Mouse (Mus musculus): ENCODE measurements around the gene Baz1a.
"Not testable (repeated sequence)": the region's sequence is repeated elsewhere in the genome, so short reads cannot be mapped to it uniquely, and the experiment has no call there.

Baz1a gene

DNA sequence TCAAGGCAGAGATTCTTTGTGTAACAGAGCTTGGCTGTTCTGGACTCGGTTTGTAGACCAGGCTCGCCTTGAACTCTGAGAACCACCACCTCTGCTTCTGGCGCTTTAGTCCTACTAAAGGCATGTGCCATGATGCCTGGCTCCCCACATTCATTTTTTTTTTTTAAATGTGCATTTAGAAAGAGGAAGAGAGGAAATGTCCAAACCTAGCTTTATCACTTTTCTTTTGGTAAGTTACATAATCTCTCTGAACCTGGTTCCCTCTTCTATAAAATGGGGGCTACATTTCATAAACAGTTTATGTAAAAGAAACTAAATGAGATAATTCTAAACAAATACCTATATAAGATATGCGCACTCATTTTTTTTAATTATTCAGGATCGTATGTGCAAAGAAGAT lies 33.2 kb downstream of the Baz1a start:
- DNase-seq (ENCODE audit: low read depth, low spot score) = no peak

DNA sequence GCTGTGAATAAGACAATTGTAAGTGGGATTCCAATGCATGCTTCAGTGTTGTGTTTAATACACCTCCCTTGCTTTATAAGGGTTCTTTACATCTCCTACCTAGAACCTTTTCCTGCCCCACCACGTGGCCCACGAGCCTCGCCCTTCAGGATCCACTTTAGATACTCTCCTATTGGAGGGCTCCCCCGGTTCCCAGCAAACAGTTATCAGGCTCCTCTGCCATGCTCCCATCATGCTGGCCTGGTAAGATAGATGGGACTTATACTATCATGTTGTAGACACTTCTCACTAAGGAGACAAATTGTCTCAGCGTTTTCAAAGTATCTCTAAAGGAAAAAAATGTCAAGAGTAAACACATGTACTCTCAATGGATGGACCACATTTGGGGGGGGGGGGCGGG lies 33.6 kb downstream of the Baz1a start:
- no peak for DNase-seq (ENCODE audit: low read depth, low spot score)

DNA sequence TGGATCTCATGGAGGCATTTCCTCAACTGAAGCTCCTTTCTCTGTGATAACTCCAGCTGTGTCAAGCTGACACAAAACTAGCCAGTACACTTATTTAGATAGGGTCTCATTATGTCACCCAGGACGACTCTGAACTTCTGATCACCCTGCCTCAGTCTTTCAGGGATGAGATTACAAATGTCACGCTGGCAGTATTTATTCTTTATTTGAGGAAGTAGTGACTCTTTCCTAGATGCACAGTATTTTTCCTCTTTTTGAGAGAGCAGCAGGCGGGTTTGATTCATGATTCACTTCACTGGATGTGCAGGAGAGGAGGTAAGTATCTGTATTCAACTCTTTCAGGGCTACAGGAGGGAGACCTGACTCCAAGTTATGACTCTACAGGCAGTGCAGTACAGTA lies 45.1 kb downstream of the Baz1a start:
- DNase-seq (ENCODE audit: low read depth, low spot score) = no peak

DNA sequence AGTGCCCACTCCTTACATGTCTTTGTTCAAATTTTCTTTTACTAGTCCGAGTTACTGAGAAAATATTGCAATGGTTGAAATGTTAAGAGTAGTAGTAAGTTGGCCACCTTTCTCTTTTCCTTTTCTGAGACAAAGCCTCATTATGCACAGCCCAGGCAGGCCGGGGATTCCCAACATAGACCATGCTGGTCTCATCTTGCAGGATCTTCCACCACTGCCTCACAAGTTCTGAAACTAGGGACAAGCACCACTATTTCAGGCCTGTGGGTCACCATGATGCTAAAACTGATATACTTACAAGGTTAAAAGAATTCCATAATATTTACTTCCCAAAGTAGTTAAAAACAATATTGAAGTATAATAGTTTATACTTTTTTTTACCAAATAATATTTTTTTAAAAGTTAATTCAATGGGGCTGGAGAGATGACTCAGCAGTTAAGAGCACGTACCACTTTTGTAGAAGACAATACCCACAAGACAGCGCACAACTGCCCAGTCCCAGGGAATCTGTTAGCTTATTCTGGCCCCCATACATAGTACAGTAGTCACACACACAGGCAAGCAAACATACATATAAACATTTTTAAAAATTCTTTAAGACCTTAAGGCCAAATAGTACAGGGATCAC lies 48.5 kb downstream of the Baz1a start:
- no peak for DNase-seq (ENCODE audit: low read depth, low spot score)

DNA sequence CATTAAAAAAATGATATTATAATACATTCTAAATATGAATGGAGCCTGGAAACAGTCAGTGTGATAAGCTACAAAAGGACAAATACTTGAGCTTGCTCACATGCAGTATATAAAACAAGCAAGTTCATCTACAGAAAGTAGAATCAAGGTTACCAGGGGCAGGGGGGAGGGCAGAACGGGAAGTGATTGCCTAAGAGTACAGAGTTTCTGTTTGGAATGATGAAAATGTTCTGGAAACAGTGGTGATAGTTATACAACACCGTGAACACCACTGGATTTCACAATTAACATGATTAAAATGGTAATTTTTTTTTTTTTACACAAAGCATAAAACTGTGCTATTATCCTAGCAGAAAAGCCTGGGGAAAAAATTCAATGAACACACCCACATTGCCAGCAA lies 54.6 kb downstream of the Baz1a start:
- no peak for DNase-seq (ENCODE audit: low read depth, low spot score)

DNA sequence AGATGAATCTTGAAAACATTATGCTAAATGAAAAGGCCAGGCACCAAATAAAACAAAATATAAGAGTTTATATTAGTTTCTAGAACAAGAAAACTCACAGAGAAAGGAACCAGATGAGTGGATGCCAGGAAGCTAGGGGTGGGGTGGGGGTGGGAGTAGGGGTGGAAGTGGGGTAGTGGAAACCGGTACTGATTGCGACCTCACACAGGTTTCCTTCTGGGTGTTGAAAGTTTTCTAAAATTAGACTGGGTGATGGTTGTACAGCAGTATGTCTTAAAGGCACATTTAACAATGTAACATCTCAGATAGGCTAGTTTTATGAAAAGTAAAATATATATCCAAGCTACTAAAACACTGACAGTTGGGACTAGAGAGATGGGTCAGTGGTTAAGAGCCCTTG lies 57.2 kb downstream of the Baz1a start:
- DNase-seq (ENCODE audit: low read depth, low spot score) = no peak

DNA sequence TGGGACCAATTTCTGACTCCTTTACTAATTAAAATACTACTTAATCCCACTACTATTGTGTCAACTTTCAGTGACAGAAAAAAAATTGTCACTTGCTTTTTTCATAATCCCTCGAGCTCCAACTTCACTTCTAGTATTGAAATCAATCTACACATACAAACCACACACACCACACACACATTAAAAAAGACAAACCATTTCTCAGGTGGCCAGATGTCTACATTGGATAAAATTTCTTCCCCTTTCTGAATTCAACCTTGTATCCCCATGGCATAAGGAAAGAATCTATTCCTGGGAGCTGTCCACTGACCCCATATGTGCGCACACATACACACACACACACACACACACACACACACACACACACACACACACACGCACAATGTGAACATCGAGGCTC lies 57.7 kb downstream of the Baz1a start:
- no peak for DNase-seq (ENCODE audit: low read depth, low spot score)

DNA sequence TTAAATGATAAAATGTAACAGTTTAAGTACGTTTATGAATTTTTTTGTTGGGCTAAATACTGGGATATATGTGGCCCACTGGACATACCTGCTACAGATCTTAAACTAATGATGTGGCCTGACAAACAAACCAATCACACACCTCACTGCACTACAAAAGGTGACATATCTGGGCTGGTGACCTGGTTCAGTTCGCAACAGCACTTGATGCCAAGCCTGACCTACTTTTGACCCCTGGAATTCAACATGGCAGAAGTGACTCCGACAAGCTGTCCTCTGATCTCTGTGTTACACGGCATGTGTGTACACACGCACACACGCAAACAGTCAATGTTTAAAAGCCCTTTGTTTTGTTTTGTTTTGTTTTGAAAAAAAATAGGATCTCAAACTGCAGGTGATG lies 68.0 kb downstream of the Baz1a start:
- DNase-seq (ENCODE audit: low read depth, low spot score) = no peak

DNA sequence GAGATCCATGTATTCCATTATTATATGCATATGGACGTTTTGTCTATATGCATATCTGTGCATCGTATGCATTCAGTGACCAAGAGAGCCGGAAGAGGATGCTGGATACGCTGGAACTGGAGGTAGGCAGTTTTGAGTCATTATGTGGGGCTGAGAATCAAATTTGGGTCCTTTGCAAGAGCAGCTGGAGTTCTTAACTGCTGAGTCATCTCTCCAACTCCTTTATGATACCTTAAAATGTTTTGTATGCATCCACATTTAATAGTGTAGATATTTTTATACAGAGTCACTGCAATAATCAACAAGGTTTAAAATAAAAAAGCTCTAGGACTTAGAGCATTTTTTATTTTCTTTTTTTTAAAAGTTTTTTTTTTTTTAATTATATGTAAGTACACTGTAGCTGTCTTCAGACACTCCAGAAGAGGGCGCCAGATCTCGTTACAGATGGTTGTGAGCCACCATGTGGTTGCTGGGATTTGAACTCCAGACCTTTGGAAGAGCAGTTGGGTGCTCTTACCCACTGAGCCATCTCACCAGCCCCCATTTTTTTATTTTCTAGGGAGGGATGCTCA lies 71.5 kb downstream of the Baz1a start:
- not testable (repeated sequence) for DNase-seq (ENCODE audit: low read depth, low spot score)

DNA sequence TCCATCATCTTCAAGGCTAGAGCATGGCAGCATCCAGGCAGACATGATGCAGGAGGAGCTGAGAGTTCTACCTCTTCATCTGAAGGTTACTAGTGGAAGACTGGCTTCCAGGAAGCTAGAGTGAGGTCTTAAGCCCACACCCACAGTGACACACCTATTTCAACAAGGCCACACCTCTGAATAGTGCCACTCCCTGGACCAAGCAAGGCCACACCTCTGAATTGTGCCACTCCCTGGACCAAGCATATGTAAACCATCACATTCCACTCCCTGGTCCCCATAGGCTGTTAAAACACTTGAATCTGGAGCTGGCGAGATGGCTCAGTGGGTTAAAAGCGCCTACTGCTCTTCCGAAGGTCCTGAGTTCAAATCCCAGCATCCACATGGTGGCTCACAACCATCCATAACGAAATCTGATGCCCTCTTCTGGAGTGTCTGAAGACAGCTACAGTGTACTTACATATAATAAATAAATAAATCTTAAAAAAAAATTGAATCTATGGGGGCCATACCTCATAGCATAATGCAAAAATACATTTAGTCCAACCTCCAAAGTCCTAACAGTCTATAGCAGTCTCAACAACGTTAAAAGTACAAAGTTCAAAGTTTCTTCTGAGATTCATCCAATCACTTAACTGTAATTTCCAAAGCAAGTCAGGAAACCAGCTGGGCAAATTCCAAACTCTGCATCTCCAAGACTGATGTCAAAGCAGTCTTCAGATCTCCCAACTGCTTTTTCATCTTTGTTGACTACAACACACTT lies 76.4 kb downstream of the Baz1a start:
- not testable (repeated sequence) for DNase-seq (ENCODE audit: low read depth, low spot score)

DNA sequence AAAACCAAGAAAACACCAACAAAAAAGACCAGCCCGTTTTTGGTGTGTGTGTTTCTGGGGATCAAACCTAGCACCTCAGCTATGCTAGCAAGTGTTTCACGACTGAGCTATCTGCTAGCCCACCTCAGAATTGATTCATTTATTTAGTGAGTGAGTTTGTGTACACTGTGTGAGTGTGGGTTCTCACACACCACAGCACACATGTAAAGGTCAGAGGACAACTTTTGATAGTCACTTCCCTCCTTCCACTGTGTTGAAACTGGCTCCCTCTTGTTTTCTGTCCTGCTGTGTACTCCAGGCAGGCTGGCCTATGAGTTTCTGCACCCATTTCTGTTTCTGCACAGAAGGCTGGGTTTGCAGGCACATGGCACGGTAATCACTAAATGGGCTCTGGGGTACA lies 103.8 kb downstream of the Baz1a start:
- no peak for DNase-seq (ENCODE audit: low read depth, low spot score)

DNA sequence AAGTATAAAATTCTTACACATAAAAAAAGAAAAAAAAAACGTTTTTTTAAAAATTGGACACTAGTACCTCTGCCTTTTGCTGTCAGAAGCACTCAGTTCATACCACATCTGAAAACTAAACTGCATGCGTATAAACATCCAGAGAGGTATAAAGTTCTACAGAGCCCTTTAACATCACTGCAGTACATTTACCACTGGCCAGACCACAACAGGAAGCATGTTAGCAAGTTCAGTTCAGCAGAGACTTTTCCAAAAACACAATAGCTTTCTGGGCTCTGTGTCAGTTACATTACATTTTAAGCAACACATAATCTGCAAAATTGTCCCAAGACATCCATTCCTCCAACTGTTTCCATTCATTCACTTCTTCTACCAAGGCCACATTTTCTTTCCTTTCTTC lies 121.6 kb downstream of the Baz1a start:
- not testable (repeated sequence) for DNase-seq (ENCODE audit: low read depth, low spot score)

DNA sequence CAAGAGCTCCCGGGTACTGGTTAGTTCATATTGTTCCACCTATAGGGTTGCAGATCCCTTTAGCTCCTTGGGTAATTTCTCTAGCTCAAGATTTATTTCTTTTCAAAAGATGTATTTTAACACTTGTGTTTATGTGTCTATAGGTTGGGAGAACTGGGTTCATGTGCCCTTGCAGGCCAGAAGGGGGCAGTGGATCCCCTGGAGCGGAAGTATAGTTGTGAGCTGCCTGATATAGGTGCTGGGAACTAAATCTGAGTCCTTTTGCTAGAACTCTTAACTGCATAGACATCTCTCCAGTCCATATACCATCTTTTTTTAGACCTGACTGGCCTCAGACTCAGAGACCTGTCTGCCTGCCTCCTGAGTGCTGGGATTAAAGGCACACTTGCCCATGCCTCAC lies 123.7 kb downstream of the Baz1a start:
- no peak for DNase-seq (ENCODE audit: low read depth, low spot score)

DNA sequence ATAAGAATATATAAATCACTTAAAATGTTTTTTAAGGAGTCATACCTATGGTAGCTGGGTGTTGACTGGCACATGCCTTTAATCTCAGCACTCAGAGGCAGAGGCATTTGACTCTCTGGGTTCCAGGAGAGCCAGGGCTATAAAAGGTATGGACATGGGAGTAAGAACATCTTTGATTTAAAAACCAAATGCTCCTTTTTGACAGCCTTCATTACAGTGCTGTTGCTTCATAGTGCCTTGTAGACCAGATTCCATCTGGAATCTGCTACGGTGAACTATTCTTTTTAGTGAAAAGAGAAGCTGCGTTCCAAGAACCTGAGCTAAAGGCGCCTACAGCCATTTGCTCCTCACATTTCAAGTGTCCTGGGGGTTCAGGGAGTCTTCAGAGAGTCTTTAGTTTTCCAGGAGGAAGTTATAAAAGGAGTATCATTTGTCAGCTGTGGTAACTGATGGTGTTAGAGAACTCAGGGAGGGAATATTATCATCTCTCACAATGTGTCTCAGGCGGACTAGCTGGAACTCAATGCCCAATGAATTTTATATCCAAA lies 126.5 kb downstream of the Baz1a start:
- DNase-seq (ENCODE audit: low read depth, low spot score) = no peak

DNA sequence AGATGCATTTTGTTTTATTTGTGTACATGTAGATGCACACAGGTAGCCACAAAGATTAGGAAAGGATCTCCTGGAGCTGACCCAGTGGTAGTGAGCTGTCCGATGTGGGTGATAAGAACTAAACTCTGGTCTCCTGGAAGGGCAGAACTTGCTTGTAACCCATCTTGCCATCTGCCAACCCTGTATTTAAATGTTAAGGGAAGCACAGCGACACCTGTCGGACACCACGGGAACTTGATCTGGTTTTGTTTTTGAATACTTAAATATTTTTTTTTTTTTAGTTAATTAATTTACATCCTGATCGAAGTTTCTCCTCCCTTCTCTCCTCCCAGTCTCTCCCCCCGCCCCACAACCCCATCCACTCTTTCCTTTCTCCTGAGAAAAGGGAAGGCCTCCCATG lies 134.5 kb downstream of the Baz1a start:
- peak; percentile 46 for DNase-seq (ENCODE audit: low read depth, low spot score)

DNA sequence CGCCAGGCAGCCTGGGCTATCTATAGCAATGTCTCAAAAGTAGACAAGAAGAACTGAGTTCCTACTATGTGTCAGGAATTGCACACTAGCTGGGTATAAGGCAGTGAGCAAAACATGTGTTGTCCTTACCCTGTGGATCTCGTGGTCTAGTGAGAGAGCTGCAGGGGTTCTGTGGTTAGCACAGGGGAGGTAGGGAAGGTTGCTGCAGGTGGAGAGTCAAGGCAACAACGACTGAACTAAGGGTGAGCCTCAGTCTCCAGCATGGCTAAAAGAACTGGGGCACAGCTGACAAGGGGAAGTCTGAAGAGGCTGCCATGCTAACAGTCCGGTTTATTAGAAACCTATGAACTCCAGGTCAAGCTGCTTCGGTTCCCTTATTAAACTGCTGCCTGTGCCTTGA lies 134.9 kb downstream of the Baz1a start:
- no peak for DNase-seq (ENCODE audit: low read depth, low spot score)

DNA sequence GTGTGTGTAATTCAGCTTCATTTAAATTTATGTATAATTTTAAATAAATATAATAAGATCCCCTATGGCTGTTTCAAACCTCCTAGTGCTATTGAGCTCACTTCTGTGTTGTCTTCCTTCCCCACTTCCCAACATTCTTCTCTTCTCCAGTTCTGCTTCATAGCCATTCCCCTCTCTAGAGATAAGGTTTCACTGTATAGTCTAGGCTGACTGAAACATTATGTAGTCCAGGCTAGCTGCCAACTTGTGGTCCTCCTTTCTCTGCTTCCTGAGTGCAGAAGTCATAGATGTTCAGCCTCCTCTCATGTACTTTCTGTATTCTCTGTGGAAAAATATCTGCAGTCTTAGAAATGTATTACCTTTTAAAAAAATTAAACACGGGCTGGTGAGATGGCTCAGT lies 136.3 kb downstream of the Baz1a start:
- no peak for DNase-seq (ENCODE audit: low read depth, low spot score)

DNA sequence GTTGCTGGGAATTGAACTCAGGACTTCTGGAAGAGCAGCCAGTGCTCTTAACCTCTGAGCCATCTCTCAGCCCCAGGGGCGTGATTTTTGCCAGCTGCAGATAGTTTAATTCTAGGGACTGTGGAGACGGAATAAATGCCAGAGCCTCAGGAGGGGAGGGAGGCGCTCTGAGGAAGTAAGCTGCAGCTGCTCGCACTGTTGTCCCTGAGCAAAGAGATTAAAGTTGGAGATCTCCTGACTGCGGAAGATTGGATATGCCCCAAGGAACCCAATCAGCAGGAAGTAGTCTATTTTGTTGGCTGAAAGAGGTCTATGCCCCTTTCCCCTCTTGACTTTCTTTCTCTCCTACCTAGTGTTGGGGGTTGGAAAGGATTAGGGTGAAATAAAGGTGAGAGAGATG lies 137.3 kb downstream of the Baz1a start:
- no peak for DNase-seq (ENCODE audit: low read depth, low spot score)

DNA sequence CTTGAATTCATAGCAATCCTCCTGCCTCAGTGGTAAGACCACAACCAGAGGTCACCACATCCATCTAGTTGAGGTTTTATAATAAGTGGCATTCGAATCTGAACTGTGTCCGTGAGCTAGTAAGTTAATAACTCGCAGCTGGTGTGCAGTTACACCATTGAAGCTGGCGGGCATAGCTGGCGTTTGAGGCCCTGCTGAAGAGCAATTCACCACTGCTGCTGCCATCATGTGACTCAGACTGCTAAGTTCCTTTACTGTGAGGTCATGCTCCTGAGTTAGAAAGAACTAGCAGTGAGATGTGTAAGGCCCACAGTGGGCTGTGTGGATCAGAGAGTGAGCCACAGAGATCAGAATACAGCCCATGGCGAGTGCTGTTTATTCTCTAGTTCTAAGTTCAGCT lies 139.4 kb downstream of the Baz1a start:
- no peak for DNase-seq (ENCODE audit: low read depth, low spot score)

DNA sequence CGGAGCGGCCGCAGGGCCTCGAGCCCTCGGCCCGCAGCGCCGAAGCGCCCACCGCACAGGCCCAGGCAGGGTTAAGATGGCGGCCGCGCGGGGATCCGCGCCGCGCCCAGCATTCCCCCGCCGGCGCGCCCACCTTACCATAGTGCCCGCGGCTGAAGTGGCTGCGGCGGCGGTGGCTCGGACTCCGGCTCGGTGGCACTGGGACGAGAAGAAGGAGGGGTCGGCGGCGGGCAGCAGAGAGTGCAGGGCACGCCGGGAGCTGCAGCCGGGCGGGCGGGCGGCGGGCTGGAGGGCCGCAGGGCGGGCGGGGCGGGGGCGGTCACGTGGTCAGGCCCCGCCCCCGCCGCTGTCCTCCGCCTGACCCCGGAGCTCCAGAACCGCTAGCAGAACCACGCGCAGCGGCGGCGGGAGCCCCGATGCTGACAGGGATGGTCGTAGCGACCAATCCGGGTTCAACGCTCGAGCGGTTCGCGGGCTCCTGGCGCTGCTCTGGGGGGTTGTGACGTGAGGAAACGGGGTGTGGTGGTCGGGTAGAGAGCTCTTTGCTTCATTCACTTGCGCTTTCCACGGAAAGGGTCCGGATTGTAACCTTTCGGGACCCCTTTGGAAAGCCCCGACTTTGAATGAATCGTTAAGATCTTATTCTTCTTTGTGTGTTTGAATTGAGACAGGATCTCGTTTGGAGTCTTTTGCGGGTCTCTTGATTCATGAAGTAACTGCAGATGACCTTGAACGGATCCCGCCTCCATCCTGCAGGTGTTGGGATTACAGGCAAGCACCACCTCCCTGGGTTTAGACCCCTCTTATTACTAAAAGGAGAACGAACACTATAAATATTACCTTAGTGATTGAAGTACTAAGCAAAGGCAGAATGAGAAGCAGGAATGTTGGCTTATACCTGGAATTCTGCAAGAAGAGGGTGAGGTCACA lies 151.3 kb downstream of the Baz1a start, which contains the start of gene Cfl2:
Cfl2 (minus strand) TSS at position 272 of the 930 bp plus-strand sequence.
- DNase-seq (ENCODE audit: low read depth, low spot score) = peak; percentile 79

DNA sequence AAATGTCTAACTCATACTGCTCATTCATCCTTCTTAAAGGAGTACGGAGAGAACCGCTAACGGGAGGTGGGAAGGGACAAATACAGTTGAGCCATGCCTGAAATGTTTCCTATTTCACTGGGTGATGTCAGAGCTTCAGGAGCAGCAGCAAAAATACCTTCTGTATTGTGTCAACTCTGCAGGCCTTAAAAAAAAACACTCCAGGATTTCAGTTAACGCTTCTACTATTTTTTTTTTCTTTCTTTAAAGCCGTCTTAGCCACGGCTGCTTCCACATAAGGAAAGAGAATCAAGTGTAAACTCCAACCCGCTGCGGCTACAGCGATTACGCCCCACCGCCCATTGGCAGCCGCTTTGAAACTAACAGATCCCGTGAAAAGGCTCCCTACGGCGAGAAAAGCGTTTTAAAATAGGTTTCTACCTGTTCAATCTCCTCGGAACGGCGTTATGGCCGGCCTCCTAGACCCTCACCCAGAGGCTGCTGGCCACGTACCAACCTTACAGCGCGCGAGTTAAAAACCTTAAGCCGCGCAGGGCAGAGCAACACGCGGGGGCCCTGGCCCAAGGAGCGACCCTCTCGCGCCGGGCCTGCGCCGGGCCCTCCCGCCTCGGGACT lies 152.1 kb downstream of the Baz1a start:
- peak; percentile 16 for DNase-seq (ENCODE audit: low read depth, low spot score)

All from retina, postnatal 7 days (tissue).